Mouse (Mus musculus) NIH3T3 (cell line): ENCODE measurements at regions not wholly inside any gene's neighbourhood (a gene's known extent, or its start where the extent isn't known, plus 50 kb on each side); places are given as distances from the start of the nearest gene placed in this dataset.

Experiments used
- DNase-seq: peaks from one replicate; pipeline ENCODE4 v3.0.0-alpha.2; 2012; ENCODE audit warnings: low read depth

DNA sequence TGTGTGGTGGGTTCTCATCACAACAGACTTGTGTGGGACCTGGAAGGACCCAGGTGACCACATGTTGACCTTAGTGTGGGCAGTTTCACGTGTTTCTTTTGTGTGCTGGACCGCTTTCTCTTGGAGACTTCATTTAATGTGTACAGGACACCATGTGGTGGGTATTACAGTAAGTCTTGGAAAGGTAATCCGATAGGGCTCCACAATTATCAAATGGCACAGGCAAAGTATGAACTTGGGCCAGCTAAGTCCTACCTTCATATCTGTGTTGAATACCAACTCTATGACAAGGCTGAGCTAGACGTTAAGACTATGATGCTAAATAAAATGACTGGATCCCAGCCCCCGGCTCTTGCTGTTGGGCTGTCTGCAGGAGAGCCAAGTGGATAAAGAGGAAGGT lies 173.5 kb downstream of the 1500009L16Rik start:
- peak; percentile 50 for DNase-seq

DNA sequence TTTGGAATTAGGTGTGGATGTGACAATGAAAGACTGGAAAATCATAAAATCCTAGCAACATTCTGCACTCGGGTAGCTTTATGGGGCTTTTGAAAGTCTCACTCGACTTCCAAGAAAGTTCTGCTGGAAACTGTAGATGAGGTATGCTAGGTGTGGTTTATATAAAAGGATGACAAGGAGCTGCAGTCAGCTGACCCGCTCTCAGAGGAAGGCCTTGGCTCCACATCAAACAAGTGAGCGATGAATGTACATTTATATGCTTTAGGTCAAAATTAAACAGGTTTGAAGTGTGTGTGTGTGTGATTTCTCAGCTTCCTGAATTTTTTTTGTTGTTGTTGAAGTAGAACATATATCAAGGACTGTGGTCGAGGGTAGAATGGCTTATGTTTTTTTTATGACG lies 174.9 kb downstream of the 1500009L16Rik start:
- no peak for DNase-seq

DNA sequence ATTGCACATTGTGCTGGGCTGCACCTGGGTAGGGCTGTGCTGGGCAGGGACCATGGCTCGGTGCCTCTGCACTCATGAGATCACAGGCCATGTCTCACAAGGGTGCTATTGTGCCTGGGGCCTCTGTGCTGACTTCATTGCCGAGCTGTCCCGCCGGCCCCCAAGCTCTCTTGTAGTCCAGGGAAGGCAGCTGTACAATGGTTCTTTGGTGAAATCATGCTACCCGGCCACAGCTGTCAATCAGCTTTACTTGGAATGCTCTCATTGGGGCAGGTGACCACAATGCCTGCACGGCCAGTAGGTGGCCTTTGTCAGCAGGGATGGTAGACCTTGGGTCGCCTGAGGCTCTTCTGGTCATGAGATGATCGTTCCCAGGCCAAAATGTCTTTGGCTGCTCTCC lies 184.1 kb downstream of the 1500009L16Rik start:
- no peak for DNase-seq

DNA sequence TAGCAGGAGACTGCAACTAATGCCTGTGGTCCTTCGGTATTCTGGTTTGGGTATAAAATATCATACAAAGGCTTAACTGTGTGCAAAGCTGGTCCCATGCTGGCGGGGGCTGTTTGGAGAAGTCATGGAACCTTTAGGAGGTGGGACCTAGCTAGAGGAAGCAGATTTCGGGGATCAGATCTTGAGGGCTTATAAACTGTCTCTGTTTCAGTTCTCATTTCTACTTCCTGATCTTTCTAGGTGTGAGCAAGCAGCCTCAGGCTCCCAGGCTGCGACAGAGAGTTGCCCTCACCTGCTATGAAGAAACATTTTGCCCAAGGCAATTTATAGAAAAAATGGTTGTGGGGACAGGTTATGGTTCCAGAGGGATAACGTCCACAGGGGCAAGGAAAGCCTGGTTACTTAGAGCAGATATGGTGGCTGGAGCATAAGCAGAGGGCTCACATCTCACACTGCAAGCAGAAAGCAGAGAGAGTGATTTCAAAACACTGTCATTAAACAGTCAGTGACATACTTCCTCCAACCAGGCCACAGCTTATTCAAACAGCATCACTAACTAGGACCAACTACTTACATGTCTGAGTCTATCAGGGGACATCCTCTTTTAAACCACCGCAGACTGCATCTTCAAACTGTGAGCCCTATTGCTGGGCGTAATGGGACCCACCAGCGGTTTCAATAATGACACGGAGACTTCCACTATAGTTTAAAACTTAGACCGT lies 188.1 kb downstream of the 1500009L16Rik start:
- DNase-seq = no peak

DNA sequence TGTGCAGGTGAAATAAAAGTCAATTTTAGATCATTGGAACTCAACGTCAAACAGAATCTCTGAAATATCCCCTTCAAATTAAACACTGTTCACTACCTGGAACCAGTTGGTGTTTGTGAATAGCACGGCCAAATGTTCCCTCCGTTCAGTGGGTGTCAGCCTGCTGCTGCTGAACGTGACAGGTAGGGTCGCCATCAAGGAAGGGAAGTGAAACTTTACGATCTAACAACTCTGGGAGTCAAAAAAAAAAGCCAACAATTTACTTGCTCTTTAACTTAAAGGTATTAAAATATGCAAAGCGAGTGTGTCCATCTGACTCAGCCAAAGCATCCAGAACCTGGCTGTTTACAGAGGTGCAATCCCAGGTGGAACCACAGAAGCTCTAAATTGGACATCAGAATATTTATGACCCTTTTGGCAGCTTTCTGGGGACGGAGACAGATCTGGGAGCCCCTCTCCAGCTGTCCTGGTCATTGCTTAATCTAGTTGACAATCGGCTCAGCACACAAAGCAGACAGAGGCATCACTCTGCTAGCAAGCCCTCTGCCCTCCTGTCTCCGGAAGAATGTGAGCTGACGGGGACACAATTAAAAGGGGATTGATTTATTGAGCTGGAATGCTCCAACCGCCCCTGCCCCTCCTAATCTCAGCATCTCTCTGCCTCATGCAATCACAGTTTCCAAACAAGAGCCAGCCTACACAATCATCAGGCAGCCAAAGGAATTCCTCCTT lies 191.9 kb downstream of the 1500009L16Rik start:
- no peak for DNase-seq

DNA sequence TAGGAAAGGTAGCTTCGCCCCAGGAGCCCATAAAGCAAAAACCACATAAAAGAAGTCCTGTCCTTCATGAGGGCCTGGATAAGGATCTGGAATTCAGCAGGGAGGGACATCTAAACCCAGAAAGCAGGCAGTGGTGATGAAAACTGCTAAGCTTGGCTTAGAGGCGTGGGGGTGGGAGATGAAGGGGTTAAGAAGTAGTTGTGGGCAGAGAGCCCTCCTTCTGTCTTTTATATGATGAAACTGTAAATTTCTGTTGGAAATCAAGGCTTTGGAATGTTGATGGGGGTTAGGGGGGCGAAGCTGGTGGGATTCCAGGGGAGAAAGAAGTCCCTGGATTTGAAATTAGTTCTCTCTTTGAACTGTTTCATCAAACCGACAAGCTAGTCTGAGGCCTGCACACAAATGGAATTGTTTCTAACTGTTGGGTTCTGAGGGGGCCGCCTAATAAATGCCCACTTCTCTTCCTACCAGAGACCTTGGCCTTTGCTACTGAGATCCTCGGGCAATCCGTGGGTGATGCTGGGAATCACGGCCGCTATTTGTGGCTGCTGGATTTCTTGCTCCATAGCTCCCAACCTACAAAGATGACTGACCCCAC lies 192.6 kb downstream of the 1500009L16Rik start:
- DNase-seq = no peak

DNA sequence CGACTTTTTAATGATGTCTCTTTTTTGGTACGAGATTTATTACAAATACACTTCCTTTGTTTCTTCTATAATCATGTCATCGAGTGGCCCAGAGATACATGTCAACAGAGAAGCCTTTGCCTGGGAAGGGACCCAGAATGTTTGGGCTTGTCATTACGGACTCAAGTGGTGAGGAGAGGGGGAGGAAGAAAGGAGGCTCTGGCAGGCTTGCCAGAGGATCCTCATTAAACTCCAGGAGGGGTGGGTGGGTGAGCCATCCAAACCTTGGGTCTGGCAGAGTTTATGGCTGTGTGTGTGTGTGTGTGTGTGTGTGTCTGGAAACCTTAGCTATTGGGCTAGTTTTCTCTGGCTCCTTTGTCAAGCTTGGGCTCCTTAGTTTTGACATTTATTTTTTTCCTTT lies 204.3 kb downstream of the 1500009L16Rik start:
- DNase-seq = no peak

DNA sequence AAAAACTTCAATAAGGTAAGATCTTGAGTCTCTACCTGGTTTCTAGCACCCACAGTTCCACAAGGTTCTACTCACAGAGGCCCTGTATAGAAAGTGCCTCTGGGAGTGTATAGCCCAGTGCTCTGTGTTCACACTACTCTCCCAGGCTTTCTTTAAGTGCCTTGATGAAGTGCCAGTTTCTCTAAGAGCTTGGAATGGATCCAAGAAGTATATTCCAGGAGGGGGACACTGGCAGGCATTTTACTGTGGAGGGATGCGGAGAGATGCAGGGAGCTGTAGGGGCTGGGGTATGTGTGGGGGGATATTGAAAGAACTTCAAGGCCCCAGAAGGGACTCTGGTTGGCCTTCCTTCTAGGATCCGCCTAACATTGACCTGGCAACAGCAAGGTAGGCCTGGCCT lies 204.9 kb downstream of the 1500009L16Rik start:
- DNase-seq = no peak

DNA sequence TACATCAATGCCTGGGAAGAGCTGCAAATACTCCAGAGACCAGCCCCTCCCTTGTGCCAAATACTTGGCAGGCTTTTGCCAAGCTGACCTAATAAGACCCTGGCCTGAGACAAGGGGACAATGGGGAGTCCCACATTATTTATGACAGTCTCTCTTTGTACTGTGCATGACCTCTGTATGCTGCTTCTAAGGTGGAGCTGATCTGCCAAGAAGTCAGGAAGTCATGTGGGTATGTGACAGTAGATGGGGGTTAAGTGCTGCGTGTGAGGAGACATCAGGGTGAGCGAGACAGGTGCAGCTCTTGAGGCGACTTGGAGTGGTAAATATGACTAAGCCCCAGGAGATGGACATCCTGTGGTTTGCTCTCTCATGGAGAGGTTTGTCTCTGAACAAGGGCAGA lies 209.1 kb downstream of the 1500009L16Rik start:
- DNase-seq = no peak

DNA sequence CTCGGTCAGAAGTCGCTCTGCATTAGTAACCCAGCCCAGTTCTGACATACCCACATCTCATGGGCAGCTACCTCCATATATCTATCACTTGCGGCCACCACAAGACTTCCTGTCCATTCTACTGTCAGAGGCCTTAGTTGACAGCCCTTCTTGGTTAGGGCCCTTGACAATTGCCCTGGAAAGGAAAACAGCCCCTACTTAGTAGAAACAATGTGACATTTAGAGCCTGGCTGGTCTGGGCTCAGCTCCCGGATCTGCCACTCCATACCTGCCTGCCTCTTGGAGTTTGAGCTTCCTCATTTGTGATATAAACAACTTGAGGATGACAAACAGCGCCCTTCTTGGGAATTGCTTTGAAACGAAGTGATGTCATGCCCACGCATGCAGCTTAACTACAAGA lies 210.5 kb downstream of the 1500009L16Rik start:
- DNase-seq = no peak

DNA sequence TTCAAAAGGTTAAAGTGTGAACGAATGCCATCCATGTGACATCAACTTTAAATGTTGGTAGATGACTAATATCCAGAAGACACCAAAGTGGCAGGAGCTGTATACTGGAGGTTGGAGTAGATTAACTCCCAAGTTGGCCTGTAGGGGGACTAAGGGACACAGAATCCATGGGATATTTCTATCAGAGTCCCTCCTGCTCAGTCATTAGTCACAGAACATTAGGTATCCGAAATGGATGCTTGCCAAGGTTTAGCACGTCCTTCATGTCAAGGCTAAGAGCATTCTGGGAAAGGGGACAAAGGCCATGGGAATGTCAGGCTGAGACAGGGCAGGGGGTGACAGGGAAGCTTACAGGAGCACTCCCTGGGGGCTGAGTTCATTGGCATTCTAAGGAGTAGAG lies 211.8 kb downstream of the 1500009L16Rik start:
- DNase-seq = peak; percentile 16

DNA sequence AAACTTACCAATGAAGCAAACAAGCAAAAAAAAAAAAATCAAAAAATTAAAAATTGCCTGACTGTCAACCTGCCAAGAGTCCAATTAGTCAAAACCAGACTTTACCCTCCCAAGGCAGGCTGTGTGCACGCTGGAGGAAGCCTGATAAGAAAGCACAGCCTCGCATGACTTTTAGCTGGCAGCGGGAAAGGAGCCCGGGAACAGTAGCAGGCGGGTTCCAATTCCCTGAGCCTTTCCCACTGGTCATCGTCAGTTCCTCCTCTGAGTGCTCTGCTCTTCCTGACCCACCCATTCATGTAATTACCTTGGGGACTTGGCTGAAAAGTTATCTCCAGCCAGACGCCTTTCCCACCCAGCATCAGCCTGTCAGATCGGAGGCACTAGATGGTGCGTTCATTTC lies 214.5 kb downstream of the 1500009L16Rik start:
- no peak for DNase-seq

DNA sequence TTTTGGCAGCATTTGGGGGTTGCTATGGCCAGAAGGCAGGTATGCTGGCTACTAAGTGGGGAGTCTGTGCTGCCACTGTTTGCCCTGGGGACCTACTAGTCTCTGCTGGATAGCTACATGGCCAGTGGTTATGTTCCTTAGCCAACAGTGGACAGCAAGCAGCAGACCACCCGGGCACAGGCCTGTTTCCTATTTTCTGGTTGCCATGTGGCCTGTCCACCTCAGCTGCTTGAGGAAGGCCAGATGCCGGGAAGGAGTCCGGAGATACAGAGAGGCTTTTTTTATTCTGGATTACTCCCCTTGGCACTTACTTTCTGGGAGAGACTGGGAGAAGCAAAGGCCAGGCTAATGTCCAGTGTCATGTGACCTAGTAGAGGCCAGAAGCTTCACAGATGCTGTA lies 219.4 kb downstream of the 1500009L16Rik start:
- DNase-seq = no peak

DNA sequence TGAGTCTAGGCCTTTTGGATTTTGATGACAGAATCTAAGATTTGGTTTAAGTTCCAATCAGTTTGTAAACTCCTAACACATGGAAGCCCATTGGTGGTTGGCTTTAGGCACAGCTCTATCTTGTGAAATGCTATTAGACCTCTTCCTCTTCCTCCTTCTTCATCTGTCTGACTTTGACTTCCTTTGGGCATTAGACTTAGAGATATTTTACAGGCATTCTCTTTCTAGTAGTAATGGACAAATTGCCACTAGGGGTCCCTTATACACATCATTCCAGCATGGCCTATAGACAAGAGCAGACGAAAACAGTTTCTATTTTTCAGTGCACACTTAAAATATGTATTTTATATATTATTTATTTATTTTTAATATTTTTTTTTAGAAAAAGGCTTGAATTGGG lies 221.5 kb downstream of the 1500009L16Rik start:
- peak; percentile 17 for DNase-seq

DNA sequence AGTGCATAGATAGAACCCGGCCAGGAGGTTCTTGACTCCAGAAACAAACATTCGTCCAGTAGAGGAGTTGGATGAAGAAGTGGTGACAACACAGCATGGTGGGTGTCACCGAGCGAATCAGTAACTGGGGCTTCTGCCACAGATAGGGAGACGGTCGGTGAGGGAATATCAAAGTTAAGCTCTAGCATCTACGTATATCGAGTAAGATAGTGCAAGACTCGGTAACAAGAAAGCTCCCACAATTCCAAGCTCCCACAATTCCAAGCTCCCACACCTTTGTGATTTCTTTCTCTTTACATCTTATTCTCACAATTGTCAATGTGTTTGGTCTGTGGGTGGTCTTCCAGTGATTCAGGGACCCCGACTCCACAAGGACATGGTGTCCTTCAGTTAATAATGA lies 222.2 kb downstream of the 1500009L16Rik start:
- DNase-seq = no peak

DNA sequence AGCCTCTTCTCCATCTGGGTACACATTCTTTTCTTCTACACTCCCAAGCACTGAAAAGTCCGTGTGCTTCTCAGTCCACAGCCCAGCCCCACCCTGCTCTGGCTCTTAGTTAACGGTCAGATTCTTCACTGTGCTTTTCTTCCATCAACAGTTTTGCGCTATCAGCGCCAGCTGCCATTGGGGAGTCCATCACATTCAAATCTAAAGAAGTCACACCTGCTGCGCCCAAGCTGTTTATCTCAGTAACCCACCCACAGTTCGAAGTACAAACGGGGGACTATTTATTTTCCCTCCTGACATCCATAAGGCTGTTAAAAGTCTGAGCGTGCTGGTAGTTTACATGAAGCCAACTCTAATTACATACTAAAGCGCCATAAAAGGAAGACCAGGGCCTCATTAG lies 222.8 kb downstream of the 1500009L16Rik start:
- no peak for DNase-seq

DNA sequence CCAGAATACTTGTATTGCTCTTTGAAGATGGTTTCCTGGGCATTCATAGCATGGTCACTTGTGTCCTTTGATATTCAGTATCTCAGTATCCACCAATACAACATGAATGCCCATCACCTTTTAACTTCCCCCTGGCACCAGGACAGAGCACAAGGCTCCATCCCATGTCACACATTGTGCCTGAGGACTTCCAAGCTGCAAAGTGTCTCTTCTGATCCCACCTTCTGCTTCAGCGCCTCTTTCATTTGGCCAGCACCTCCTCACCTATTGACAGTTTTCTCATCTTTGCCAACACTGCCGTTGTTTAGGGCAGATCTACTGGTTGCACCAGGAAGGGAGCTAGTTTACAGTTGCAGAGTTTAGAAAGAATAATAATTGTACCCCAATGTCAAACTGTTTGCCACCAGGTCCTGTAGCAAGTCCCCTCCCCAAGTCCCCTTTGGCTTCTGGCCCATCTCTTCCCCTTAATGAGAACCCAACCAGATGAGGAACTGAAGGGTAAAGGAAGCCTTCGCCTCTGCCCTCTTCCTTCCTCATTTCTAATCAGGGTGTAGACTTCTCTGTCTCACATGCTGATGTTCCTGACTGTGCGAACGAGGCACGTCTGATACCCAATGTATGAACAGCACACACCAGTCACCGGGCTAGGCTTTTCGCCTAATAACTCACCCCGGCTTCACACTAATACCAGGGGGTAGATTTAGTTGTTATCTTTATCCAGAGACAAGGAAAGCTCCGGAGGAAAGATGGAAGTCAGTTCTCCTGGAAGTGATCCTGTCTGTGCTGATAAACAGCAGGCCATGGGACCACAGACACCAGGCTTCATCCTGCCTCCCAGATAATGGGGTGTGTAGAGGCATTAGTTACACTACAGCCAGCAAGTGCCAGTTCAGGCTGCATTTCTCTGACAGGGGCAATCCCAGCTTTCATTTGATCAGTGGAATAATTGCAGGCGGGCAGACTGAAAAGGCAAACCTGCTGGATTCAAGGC lies 223.8 kb downstream of the 1500009L16Rik start:
- no peak for DNase-seq

DNA sequence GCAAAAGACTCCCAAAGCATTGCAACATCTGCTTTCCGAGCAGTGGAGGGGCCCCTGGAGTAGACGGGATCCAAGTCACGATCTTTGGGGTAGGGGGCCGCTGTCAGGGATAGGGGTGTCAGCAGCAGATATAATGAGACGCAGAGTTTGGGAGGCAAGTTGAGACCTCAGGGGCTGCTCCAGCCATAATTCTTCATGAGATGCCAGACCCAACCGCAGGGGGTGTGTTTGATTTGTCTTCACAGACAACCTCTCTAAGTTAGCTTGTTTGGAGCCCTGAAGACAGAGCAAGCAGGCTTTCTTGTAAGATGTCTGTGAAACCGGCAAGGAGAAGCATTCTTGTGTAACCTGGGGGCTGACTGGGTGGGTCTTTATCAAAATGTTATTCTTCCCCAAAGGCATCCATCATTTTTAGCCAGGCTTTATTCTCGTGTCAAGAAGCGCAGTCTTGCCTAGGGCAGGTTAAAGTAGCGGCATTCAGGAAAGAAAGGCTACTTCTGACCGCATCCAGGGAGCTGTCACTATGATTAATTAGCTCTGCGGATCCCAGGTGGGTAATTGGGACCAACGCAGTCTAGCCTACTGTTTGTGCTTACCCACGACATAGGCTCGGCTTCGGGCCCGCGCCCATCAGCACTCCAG lies 234.6 kb downstream of the 1500009L16Rik start:
- no peak for DNase-seq

DNA sequence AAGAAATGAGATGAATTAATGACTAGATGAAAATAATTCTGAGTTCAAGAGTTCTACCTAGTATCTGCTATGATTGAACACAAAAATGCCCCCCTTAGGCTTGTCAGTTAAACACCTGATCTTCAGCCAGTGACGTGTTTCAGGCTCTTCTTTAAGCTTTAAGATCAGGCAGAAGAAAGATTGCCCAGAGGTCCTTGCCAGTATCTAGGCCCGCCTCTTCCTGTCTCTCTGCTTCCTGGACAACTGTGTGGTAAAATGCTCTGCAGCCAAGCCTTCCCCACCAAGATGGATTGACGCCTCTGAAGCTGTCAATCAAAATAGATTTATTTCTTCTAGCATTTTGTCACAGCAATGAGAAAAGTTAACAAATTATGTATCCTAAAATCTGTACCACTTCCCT lies 235.7 kb downstream of the 1500009L16Rik start:
- no peak for DNase-seq

DNA sequence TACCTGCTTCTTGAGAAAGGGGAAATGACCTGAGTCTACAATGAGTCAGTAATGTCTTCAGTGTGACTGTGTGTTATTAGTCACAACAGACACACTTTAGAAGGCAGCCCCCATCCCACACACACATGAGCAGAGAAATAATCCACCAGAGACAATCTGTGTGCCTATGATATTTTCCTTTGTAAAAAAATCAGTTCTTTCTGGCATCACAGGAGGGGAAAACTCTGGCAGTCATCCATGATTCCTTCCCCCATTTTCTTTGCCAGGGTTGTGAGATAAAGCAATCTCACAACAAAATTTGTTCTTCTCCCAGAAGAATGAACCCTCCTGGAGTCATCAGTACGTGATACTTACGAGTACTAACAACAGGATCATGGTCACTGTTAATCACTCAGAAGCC lies 236.2 kb downstream of the 1500009L16Rik start:
- no peak for DNase-seq

DNA sequence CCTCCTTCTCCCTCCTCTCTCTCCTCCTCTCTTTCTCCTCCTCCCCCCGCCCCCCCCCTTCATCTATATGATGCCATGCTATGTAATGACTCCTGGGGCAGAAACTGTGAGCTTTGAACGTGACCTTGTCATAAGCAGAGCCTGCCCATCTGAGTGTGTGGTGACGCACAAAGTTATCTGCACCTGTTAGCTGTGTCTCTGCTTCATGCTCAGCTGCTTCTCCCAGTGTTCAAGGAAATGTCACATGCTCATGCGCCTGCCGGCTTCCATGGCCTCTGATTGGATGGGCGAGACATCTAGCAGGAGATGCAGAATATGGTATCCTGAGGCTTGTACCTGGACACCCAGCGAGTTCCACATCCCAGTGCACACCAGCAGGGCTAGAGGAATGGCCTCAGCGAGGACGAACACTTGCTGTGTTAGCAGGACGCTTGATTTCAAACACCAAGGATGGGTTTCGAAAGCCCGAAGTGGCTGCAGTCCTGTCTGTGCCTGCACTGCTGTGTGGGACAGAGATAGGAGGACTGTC lies 240.6 kb downstream of the 1500009L16Rik start:
- no peak for DNase-seq
